Mouse (Mus musculus) adrenal gland, postnatal 36 days (tissue): ENCODE results near the gene Snai1. TPM values are rescaled to one million over a fixed set of nuclear protein-coding genes. Genes with fewer than 3 reads are reported as not detected.
A peak's percentile ranks its signal among the peaks of the same experiment; 100 is the strongest.

Source experiments
- DNase-seq, 2 experiments: peaks; one replicate each; pipeline ENCODE4 v3.0.0; 2021; ENCODE audit warnings: mixed read lengths in 1 of 2
- long read RNA-seq, 2 experiments: library from polyadenylated mRNA; stranded (forward); transcript quantifications; one replicate each; pipeline ENCODE4 v2.0.0; 2021; ENCODE audit warnings: borderline sequencing depth in 2 of 2
- total RNA-seq, 2 experiments: library from RNA; stranded (reverse); gene quantifications; 2 replicates each; pipeline ENCODE4 v1.2.3; 2021

The Snai1 gene
- 10 to 100 TPM in 1 of 2 experiments, 1 to 10 TPM in 1; 5.4 to 11.2 TPM for total RNA-seq
- long read RNA-seq, experiment 1, partial matches to known transcripts: 3 of 6 reads
- long read RNA-seq, experiment 1, other reads (novel, unspliced or antisense): 0 of 6 reads
- long read RNA-seq, experiment 2, partial matches to known transcripts: 1 of 2 reads
- long read RNA-seq, experiment 2, other reads (novel, unspliced or antisense): 0 of 2 reads

DNA sequence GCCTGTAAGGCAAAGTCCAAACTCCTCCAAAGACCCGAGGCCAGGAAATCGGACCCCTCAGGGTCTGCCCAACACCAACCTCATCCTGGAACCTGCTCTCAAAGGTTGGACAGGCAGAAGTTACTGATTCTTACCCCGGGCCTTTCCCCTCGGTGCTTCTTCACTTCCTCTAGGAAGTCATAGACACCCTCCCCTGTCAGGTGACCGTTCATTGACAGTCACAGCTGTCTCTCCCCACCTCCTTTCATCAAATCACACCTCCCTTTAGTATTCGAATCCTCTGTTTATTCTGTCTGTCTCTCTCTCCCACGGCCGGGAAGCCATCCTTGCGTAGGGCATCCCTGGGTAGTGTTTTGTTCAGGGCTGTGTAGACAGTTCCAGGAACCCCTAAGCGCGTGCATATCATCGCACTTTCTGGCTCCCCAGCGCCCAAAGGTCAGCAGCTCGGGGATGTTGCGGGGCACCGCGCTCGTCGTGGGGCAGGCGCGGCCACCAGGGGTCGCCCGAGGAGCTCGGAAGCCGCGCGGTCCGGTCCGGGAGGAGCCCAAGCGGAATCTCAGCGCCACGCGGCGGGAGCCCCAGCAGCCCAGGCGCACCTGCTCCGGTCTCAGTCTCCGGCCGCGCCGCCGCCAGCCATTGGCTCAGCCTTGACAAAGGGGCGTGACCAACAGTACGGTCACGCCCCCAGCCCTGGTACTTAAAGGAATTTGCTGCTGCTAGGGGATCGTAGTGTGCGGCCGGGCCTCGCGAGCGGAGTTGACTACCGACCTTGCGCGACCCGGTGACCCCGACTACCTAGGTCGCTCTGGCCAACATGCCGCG lies at the start of gene Snai1:
Snai1 (plus strand) TSS at position 720 of the 822 bp plus-strand sequence.
- peak; percentile 97 to 98 for DNase-seq

GRCm38 (mm10) chr2:167490813-167491525 lies 47.0 kb upstream of the Snai1 start:
- DNase-seq: peak in 1 of 2 experiments; percentile 60

DNA sequence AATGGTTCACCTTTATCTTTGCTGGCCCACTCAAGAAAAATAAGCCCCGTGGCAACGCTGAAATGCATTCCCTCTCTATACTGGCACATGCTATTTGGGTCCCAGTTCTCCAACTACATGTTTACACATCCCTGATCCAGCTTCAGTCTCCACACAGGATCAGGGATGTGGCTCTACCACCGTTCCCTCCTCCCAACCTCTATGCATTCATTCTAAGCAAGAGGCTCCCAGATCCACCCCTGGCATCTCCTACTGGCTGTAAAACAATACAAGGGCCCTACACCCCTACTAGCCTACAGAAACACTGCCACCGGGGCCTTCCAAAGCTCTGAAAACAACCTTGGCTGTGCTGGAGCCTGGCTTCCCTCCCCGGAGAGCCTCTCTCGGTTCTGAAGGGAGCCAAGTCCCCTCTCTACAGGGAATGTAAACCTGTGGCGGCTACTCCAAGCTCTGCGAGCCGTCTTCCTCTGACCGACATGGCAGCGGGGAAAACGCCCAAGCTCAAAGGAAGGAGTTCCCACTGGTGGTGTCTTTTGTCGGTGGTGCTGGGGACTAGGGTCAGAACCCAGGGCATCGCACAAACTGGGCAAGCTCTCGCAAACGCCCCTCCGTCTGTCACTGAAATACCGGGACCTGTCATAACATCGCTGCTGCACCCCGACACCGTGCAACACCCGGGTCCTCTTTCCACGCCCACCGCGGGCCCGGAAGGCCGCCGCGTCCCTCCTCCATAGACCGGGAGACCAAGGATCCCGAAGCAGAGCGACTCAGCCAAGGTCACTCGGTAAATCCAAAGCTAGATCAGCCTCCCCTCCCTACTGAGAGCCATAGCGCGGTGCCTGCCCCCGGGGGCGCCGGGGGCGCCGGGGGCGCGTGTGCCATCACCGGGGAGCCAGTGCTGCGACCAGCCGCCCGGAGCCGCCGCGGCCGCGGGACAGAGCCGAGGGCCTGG lies 46.0 kb upstream of the Snai1 start, which contains the start of gene Rnf114:
Rnf114 (plus strand) TSS at position 889 of the 952 bp plus-strand sequence.
- peak; percentile 75 to 76 for DNase-seq

GRCm38 (mm10) chr2:167492713-167493636 lies 45.0 kb upstream of the Snai1 start, which contains the start of gene Spata2:
Gene Spata2 (minus strand): TSS chr2:167492887.
- peak; percentile 95 for DNase-seq

DNA sequence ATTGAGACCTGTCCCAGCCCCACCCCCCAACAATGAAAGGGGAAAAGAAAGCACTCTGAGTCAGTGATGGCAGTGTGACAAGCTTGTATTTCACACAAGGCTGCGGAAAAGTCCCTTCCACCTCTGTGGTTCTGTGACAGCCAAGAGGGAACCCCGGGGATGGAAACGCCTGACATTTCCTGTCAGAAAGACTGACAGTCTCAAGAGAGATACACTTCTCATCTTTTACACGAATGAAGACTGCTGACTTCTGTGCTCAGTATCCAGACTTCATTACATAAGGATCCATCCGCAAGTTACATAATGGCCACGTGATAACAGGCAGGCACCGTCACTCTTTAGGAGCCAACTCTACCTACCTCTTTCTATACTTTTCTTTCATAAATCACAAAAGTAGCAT lies 41.6 kb upstream of the Snai1 start:
- DNase-seq: no peak

- peak; percentile 66 to 75 for DNase-seq
These were observed 40.7 kb upstream of the Snai1 start for GRCm38 (mm10) chr2:167497272-167497671.

DNA sequence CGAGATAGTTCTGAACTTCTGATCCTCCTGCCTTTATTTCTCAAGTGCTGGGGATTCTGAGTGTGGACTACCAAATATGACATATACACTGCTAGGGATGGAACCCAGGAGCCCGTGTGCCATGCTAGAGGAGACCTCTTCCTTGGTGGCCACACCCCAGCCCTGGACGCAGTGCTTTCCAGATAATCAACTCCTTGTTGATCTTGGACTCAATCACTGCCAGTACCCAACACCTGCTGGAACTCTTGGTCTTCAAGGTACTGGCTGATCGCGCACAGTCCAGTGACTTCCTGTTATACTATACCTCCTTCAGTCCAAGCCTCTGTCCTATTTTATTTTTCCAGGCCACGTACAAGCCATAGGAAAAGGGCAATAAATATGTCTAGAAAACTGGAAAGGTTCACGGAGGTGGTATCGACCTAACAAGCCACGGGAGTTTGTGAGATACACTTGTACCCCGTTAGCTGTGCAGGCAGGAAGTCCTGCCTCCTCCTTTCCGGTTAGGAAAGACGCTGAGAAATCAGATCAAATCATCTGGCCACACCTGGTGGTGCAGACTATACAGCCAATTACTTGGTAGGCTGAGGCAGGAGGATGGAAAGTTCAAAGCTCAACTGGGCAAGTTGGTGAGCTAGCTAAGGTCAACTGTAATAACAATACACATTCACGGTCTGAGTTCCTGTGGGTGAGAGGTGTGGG lies 35.3 kb upstream of the Snai1 start:
- DNase-seq: no peak

GRCm38 (mm10) chr2:167503253-167503895 lies 34.6 kb upstream of the Snai1 start:
- peak; percentile 91 to 94 for DNase-seq

DNA sequence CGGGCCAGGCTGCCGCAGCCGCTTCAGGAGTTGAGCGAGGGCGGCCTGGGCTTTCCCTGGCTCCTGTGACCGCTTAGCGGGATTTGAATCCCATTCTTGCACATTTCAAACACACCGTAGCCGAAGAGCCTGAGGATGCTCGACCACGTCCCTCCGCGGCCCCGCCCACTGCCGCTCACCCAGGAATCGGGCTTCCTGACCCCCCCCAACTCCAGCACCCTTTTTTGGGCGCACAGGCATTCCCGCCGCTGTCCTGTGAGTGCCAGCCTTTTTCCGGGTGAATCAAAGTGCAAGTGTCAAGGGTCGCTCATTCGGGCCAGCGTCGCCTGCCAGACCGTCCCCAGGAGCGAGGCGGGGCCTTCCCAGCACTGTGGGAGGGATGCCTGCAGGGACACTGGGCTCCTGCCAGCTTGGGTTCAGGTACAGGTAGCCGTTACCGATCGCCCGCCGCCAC lies 34.1 kb upstream of the Snai1 start:
- DNase-seq: peak; percentile 81 to 86

GRCm38 (mm10) chr2:167505127-167505526 lies 32.9 kb upstream of the Snai1 start:
- no peak for DNase-seq

DNA sequence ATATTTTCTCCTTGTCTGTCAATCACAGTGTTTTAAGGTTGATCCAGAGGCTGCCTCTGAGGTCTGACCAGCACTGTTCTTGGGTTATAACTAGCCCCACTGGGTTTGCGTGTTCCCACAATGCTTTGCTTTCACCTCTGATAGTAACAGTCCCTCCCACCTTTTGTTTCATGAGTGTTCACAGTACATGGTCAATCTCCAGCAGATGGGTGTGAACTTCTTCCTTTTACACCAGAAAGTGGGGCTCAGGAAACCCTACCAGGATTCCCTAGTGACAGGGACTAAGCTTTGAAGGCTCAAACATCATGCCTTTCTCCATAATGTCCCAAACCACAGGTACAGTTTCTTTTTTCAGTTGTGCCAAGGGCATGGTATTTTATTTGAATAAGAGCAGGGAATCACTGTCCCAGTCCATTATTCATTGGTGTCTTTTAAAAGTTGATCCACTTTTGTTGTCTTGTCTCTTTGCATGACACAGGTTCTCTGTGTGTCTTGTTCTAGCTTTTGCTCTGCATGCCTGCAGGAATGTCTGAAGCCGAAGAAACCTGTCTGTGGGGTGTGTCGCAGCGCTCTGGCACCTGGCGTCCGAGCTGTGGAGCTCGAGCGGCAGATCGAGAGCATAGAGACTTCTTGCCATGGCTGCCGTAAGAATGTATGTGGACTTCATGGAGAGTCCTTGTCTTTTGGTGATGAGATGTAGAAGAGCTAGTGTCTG lies 31.3 kb upstream of the Snai1 start:
- no peak for DNase-seq

DNA sequence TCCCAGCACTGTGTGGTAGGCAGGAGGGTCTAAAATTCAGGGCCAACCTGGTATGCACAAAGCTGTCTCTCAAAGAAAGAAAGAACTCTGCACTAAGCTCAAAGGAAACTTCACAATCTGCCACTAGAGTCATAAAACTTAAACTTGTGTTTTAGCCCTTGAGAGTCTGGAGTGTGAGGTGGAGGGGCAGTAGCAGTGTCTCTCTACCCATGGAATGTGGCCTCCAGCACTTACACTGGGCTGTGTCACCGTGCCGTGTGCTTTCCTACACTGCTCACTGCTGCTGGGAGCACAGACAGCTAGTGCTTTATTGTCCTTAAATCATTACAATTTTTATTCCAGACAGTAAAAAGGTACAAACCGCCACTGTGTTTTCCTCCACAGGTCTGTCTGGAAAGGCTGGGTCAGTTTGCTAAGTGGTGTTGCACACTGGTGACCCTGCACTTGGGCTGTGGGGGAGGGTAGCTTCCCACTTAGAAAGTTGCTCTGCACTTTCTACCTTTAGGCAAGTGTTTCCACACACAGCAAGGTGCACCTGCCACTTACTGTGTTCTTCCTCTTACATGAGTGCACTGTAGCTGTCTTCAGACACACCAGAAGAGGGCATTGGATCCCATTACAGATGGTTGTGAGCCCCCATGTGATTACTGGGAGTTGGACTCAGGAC lies 30.1 kb upstream of the Snai1 start:
- DNase-seq: no peak

- no peak for DNase-seq
These were observed 29.4 kb upstream of the Snai1 start for GRCm38 (mm10) chr2:167508569-167508968.

- DNase-seq: no peak
These were observed 27.5 kb upstream of the Snai1 start for GRCm38 (mm10) chr2:167510485-167510884.

GRCm38 (mm10) chr2:167512365-167512764 lies 25.6 kb upstream of the Snai1 start:
- DNase-seq: no peak

DNA sequence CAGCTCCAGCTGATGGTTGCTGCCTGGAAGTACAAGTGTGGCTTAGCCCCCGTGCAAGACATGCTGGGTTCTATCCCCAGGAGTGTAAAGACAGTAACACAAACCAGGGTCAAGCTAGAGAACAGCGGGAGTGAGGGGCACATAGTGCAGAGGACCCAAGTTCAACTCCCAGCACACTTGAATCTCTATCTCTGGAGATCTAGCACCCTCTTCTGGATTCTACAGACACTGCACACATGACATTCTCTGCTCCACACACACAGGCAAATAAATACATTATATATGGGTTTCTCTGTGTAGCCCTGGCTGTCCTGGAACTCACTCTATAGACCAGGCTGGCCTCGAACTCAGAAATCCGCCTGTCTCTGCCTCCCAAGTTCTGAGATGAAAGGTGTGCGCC lies 25.0 kb upstream of the Snai1 start:
- no peak for DNase-seq

DNA sequence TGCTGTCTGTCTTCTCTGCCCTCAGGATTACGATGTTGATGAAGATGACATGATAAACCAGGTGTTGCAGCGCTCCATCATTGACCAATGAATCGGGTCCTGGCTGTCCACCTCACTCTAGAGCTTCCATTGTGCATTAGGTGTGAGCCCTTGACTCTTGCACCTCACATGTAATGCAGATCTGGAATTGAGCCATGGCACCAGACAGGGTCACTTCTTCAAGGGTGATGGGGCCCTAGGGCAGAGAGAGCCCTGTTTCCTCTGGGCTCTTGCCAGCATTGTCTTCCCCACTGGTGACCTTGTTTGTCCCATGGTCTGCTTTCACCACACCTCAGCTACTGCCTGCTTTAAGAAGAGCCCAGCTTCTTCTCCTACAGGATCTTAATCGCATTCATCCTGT lies 23.4 kb upstream of the Snai1 start:
- DNase-seq: no peak

- DNase-seq: no peak
These were observed 22.3 kb upstream of the Snai1 start for GRCm38 (mm10) chr2:167515688-167516087.
